Mouse (Mus musculus) heart, postnatal 0 days (tissue): Measurements from ENCODE around the gene Gm17428. TPM values are rescaled to one million over a fixed set of nuclear protein-coding genes. Genes with fewer than 3 reads are reported as not detected.
"Not testable (repeated sequence)": the region's sequence is repeated elsewhere in the genome, so short reads cannot be mapped to it uniquely, and the experiment has no call there.

Experiments
- ATAC-seq: fragments of 200-750 bp; cut with Nextera tagmentation; 2 replicates; pipeline ENCODE4 v1.8.0; 2017; ENCODE audit warnings: low read depth, moderate number of reproducible peaks, moderate library complexity; ENCODE audit not compliant: insufficient read depth
- DNase-seq: peaks from one replicate; pipeline ENCODE4 v3.0.0-alpha.2; 2016; ENCODE audit warnings: low spot score
- H3K27ac ChIP-seq: fragments of 300-500 bp; sonication (generic); 2 replicates; pipeline ENCODE4 v1.5.1; 2014; ENCODE audit warnings: low read depth, mild to moderate bottlenecking
- H3K27me3 ChIP-seq: fragments of 300-500 bp; sonication (generic); 2 replicates; pipeline ENCODE4 v1.6.1; 2014; ENCODE audit warnings: low read length, mixed read lengths; ENCODE audit not compliant: control insufficient read depth, insufficient read depth
- H3K36me3 ChIP-seq: fragments of 300-500 bp; sonication (generic); replicated peaks from 2 replicates; pipeline ENCODE4 v1.6.1; 2014; ENCODE audit warnings: low read length, mixed read lengths; ENCODE audit not compliant: control insufficient read depth, insufficient read depth
- H3K4me1 ChIP-seq: fragments of 300-500 bp; sonication (generic); 2 replicates; pipeline ENCODE4 v1.6.1; 2014; ENCODE audit warnings: antibody characterized with exemption; ENCODE audit not compliant: control insufficient read depth, insufficient read depth
- H3K4me2 ChIP-seq: fragments of 300-500 bp; sonication (generic); 2 replicates; pipeline ENCODE4 v1.6.1; 2014; ENCODE audit warnings: low read depth, mild to moderate bottlenecking, low read length, moderate library complexity
- H3K4me3 ChIP-seq: fragments of 300-500 bp; sonication (generic); 2 replicates; pipeline ENCODE4 v1.5.1; 2014; ENCODE audit warnings: low read depth, low read length
- H3K9ac ChIP-seq: fragments of 300-500 bp; sonication (generic); replicated peaks from 2 replicates; pipeline ENCODE4 v1.6.1; 2014; ENCODE audit warnings: low read depth, low read length, mixed read lengths
- H3K9me3 ChIP-seq: fragments of 300-500 bp; sonication (generic); replicated peaks from 2 replicates; pipeline ENCODE4 v1.6.1; 2016; ENCODE audit warnings: low read length; ENCODE audit not compliant: control insufficient read depth
- CTCF ChIP-seq: IDR thresholded peaks from 2 replicates; pipeline ENCODE4 v1.5.1; 2016; ENCODE audit warnings: antibody characterized with exemption, control low read depth, low read depth
- EP300 ChIP-seq: IDR thresholded peaks from 2 replicates; pipeline ENCODE4 v1.6.1; 2016; ENCODE audit warnings: antibody characterized with exemption, low read depth
- WGBS: fragments of 180-500 bp; shearing (Covaris S2); extraction: QIAGEN DNeasy Blood & Tissue Kit; methylation state at CpG from one replicate; pipeline ENCODE4 v1.1.7; 2014; 5-methylcytosine and 5-hydroxymethylcytosine counted together
- polyA plus RNA-seq: library from polyadenylated mRNA; unstranded; fragments of >200 nt; fragmentation: Nextera tagmentation; extraction: Ambion mirVana; gene quantifications from 2 replicates; pipeline ENCODE4 v1.2.1, GENCODE M21; 2015
- total RNA-seq: library from RNA; depleted of rRNA; stranded (reverse); fragments of >200 nt; gene quantifications from 2 replicates; pipeline ENCODE4 v1.2.3, GENCODE M21; 2014; ENCODE audit warnings: low replicate concordance

Gene Gm17428
- total and polyA plus RNA-seq, 2 experiments from 2014 or later = not detected

DNA sequence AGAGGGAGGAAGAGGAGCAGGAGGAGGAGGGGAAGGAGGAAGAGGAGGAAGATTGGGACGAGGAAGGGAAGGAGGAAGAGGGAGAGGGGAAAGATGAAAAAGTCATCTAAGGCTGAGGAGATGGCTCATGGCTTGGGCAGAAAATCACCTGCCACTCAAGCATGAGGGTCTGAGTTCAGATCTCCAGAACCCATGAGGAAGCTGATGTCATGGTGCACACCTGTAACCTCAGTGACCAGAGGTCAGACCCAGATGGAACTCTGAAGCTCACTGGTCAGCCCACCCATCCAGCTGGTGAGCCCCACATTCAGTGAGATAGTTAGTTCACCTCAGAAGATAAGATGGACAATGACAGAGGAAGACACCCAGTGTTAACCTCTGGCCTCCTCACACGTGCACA, 31.8 kb upstream of the Gm17428 start:
- 51% methylated on average over 2 of the region's 2 CpGs for WGBS
- DNase-seq = peak; percentile 6
- Histone ChIP-seq H3K4me1 (no peaks in the 10 kb centered on the region), H3K27ac (peak overlapping the region; percentile 16; the same call in 1 of the 2 replicates), H3K9me3 (no peaks in the 10 kb centered on the region), H3K36me3 (peaks cover 96% of the 10 kb centered on the region), H3K9ac (no peak overlapping the region), H3K27me3 (no peaks in the 10 kb centered on the region), H3K4me2 (no peak overlapping the region), H3K4me3 (no peak overlapping the region)
- TF ChIP-seq EP300 = no peak
- no peak for TF ChIP-seq CTCF
- no peak for ATAC-seq

DNA sequence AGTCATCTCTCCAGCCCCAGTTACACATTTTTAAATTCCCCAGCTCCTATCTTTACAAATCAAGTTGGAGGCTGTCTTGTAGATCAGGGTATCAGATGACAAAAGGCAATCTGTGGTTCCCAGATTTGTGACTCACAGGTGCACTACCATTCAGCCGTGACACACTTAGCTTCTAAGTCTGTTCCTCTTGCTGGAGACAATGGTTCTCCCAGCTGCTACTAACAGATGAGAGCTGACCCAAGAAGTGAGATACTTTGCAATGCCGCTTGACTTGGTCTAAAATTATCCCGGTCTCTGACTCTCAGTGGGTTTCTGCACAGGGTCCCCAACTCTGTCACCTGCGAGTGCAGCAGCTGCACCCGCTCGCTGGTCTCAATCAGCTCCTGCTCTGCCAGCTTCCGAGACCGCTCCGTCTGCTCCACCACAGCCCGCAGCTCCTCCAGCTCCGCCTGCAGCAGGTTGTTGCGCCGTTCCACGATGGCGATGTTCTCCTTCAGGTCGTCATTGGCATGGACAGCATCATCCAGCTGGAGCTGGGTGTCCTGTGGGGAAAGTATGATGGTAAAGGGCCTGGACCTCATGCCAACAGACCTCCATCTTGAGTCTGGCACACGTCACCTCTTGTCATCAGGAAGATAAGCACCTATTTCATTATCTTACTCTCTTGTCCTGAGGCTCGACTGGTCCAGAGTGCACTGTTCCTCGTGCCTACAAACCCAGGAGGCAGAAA, 30.6 kb upstream of the Gm17428 start:
- H3K27ac ChIP-seq = peak overlapping the region; percentile 46; the same call in 1 of the 2 replicates
- no peaks in the 10 kb centered on the region for H3K4me1 ChIP-seq
- no peak overlapping the region for H3K9ac ChIP-seq
- ATAC-seq = no peak
- no peaks in the 10 kb centered on the region for H3K27me3 ChIP-seq
- no peak for TF ChIP-seq CTCF
- TF ChIP-seq EP300 = no peak
- no peaks in the 10 kb centered on the region for H3K9me3 ChIP-seq
- 37% methylated on average over 19 of the region's 19 CpGs for WGBS
- DNase-seq = no peak
- H3K4me3 ChIP-seq = no peak overlapping the region
- H3K4me2 ChIP-seq = no peak overlapping the region
- peaks cover 97% of the 10 kb centered on the region for H3K36me3 ChIP-seq

DNA sequence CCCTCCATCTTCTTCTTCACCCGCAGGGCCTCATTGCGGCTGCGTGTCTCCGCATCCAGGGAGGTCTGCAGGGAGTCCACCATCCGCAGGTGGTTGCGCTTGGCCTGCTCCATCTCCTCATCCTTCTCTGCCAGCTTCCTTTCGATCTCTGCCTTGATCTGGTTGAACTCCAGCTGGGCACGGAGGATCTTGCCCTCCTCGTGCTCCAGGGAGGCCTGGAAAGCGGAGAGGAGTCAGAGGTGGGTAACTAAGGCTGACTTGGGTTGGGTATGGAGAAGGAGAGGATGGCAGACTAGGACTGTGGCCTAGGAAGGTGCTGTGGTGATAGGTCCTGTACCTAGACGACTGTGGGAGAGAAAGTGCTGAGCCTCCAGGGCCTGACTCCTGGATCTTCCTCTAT, 29.7 kb upstream of the Gm17428 start:
- not testable (repeated sequence) for H3K9ac ChIP-seq, H3K27ac ChIP-seq, H3K9me3 ChIP-seq, DNase-seq, ATAC-seq, H3K27me3 ChIP-seq, H3K4me3 ChIP-seq, H3K4me1 ChIP-seq, H3K4me2 ChIP-seq
- H3K36me3 ChIP-seq = peaks cover 97% of the 10 kb centered on the region
- 79% methylated on average over 10 of the region's 11 CpGs for WGBS

DNA sequence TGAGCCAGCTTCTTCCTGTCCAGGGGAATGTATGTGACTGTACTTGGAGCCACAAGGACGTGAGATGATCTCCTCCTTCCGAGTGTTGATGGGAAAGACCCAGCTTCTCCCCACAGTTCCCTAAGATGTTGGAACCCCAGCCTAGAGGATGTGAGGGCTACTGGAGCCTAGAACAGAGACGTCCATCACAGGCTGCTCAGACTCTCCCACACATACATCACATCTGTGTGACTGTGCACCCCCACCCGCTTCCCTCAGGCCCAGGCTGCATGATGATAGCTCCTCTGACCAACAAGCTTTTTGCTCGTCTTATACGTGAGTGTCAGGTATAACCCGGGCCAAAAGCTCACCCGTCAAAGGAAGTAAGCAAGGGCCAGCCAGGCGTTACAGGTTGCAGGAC, 28.0 kb upstream of the Gm17428 start:
- H3K4me1 ChIP-seq = no peaks in the 10 kb centered on the region
- no peaks in the 10 kb centered on the region for H3K9me3 ChIP-seq
- ATAC-seq (no peak), DNase-seq (no peak)
- WGBS = 66% methylated on average over 9 of the region's 9 CpGs
- H3K4me2 ChIP-seq = no peak overlapping the region
- peak overlapping the region; percentile 56 for H3K27ac ChIP-seq
- H3K36me3 ChIP-seq = peaks cover 97% of the 10 kb centered on the region
- no peaks in the 10 kb centered on the region for H3K27me3 ChIP-seq
- H3K9ac ChIP-seq = no peak overlapping the region
- TF ChIP-seq EP300 (no peak), CTCF (no peak)
- no peak overlapping the region for H3K4me3 ChIP-seq

DNA sequence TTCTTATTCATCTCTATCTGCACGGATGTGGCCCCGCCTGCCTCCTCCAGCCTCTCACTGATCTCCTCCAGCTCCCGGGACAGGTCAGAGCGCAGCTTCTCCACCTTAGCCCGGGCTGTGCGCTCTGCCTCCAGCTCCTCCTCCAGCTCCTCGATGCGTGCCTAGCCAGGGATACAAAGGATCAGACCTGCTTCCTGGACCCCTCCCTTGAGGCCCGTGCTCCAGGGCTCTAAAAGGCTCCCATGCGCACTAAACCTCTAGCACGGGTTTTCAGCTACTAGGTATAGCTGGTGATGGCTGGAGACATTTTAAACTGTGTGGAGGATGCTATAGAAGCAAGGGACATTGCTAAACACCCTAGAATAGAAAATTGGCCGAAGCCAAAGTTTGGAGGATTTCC, 26.2 kb upstream of the Gm17428 start:
- H3K36me3 ChIP-seq = peaks cover 94% of the 10 kb centered on the region
- TF ChIP-seq CTCF (no peak), EP300 (no peak; the same call in 1 of the 2 replicates)
- H3K27me3 ChIP-seq = no peaks in the 10 kb centered on the region
- H3K4me2 ChIP-seq = no peak overlapping the region
- whole genome bisulfite sequencing = 47% methylated on average over 12 of the region's 12 CpGs
- no peaks in the 10 kb centered on the region for H3K9me3 ChIP-seq
- ATAC-seq (no peak), DNase-seq (no peak)
- no peak overlapping the region for H3K4me3 ChIP-seq
- H3K27ac ChIP-seq = peak overlapping the region; percentile 31; the same call in 1 of the 2 replicates
- no peak overlapping the region for H3K9ac ChIP-seq
- no peaks in the 10 kb centered on the region for H3K4me1 ChIP-seq

DNA sequence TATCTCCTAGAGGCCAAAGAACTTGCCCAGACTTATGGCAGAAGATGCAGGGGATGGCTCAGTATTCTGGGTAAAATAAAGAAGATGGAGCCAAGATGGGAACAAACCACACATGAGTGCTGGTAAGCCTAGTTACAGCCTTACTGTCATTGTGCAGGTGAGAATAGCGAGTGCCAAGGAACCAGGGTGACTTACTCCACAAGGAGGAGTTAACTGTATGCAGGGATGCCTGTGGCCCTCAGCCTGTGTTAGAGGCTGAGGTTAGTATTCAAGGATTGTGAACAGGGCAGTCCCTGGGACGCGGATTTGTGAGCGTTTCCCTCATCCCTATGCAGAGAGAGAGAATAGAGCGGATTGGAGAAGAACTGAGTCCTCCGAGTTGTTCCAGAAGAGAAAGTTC, 25.1 kb upstream of the Gm17428 start:
- Histone ChIP-seq H3K27me3 (no peaks in the 10 kb centered on the region), H3K27ac (peak overlapping the region; percentile 63; the same call in 1 of the 2 replicates), H3K36me3 (peaks cover 91% of the 10 kb centered on the region), H3K4me3 (no peak overlapping the region), H3K4me2 (no peak overlapping the region), H3K4me1 (no peaks in the 10 kb centered on the region), H3K9me3 (no peaks in the 10 kb centered on the region), H3K9ac (no peak overlapping the region)
- ATAC-seq = no peak
- WGBS = 81% methylated on average over 6 of the region's 6 CpGs
- TF ChIP-seq EP300 (peak; percentile 83; the same call in 1 of the 2 replicates), CTCF (no peak)
- DNase-seq = no peak
